Mouse (Mus musculus) limb, embryonic 14.5 days (tissue): ENCODE results near the gene E4f1. TPM values are rescaled to one million over a fixed set of nuclear protein-coding genes. Genes with fewer than 3 reads are reported as not detected.

Source experiments
- ATAC-seq: fragments of 200-750 bp; cut with Nextera tagmentation; 2 replicates; pipeline ENCODE4 v1.8.0; 2017; ENCODE audit warnings: low read depth, moderate number of reproducible peaks, moderate TSS enrichment; ENCODE audit not compliant: low FRiP score
- DNase-seq: peaks from one replicate; pipeline ENCODE4 v3.0.0-alpha.2; 2015; ENCODE audit warnings: low spot score
- H3K27ac ChIP-seq: fragments of 300-500 bp; sonication (generic); replicated peaks from 2 replicates; pipeline ENCODE4 v1.5.1; 2014; ENCODE audit warnings: low read depth, mild to moderate bottlenecking, low read length, moderate library complexity, mixed read lengths
- H3K27me3 ChIP-seq: fragments of 300-500 bp; sonication (generic); 2 replicates; pipeline ENCODE4 v1.6.1; 2014; ENCODE audit warnings: low read length, mixed read lengths; ENCODE audit not compliant: control insufficient read depth, insufficient read depth
- H3K36me3 ChIP-seq: fragments of 300-500 bp; sonication (generic); 2 replicates; pipeline ENCODE4 v1.6.1; 2014; ENCODE audit warnings: mild to moderate bottlenecking, low read length, moderate library complexity, mixed read lengths; ENCODE audit not compliant: control insufficient read depth, insufficient read depth
- H3K4me1 ChIP-seq: fragments of 300-500 bp; sonication (generic); 2 replicates; pipeline ENCODE4 v1.6.1; 2014; ENCODE audit warnings: antibody characterized with exemption, low read length, mixed read lengths; ENCODE audit not compliant: control insufficient read depth, insufficient read depth
- H3K4me2 ChIP-seq: fragments of 300-500 bp; sonication (generic); replicated peaks from 2 replicates; pipeline ENCODE4 v1.6.1; 2014; ENCODE audit warnings: low read depth, mild to moderate bottlenecking, low read length, moderate library complexity; ENCODE audit not compliant: severe bottlenecking
- H3K4me3 ChIP-seq: fragments of 300-500 bp; sonication (generic); replicated peaks from 2 replicates; pipeline ENCODE4 v1.5.1; 2014; ENCODE audit warnings: low read length
- H3K9ac ChIP-seq: fragments of 300-500 bp; sonication (generic); 2 replicates; pipeline ENCODE4 v1.6.1; 2014; ENCODE audit warnings: mild to moderate bottlenecking, low read depth, low read length, moderate library complexity; ENCODE audit not compliant: severe bottlenecking
- H3K9me3 ChIP-seq: fragments of 300-500 bp; sonication (generic); 2 replicates; pipeline ENCODE4 v1.6.1; 2016; ENCODE audit warnings: low read length; ENCODE audit not compliant: control insufficient read depth
- POLR2A ChIP-seq: fragments of 200-500 bp; IDR thresholded peaks from 2 replicates; pipeline ENCODE4 v1.8.0; 2012; ENCODE audit warnings: inconsistent platforms, mild to moderate bottlenecking, moderate library complexity, borderline replicate concordance; ENCODE audit not compliant: insufficient read depth, insufficient read length; ENCODE audit errors: extremely low read depth
- WGBS: fragments of 180-500 bp; shearing (Covaris S2); extraction: QIAGEN DNeasy Blood & Tissue Kit; methylation state at CpG from one replicate; pipeline ENCODE4 v1.1.7; 2014; 5-methylcytosine and 5-hydroxymethylcytosine counted together
- polyA plus RNA-seq, 2 experiments: library from polyadenylated mRNA; depleted of rRNA in 1 of 2; stranded (reverse) in 1 of 2; unstranded in 1 of 2; fragments of >200 nt; fragmentation: Nextera tagmentation in 1 of 2; extraction: Ambion mirVana in 1 of 2; gene quantifications; 2 replicates each; pipeline versions ENCODE4 v1.2.1 to v1.2.3; 2012 to 2014

E4f1 gene
- polyA plus RNA-seq, 2 experiments: 16.6 to 80.6 TPM

DNA sequence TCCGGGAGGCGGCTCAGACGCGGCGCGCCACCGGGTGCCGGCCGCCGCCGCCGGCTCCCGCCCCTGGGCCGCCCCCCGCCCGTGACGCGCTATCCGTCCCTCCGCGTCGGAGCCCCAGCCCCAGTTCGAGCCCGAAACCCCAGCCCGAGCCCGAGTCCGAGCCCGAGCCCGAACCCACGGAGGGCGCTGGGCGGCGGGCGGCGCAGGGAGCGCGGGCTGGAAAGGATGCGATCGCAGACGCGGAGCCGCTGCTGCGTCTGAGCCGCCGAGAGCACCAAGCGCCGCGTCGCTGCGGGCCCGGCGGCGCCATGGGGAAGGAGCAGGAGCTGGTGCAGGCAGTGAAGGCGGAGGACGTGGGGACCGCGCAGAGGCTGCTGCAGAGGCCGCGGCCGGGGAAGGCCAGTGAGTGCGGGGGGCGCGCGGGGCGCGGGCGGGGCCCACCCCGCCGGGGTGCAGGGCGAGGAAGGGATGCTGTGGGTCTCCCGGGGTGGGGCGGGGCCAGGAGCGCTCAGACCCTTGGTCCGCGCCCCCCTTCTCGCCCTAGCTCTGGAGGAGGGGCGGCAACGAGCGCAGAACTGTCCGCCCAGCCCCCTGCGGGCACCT, 18.6 kb upstream of the E4f1 start:
- Histone ChIP-seq H3K4me1 (no peaks in the 10 kb centered on the region), H3K27me3 (no peaks in the 10 kb centered on the region), H3K9ac (peak overlapping the region; percentile 73), H3K36me3 (no peaks in the 10 kb centered on the region), H3K27ac (no peak overlapping the region), H3K4me2 (peak overlapping the region; percentile 97), H3K4me3 (peak overlapping the region; percentile 71), H3K9me3 (no peaks in the 10 kb centered on the region)
- no peak for TF ChIP-seq POLR2A
- 5% methylated on average over 36 of the region's 81 CpGs for WGBS
- DNase-seq (no peak), ATAC-seq (peak; percentile 70)

DNA sequence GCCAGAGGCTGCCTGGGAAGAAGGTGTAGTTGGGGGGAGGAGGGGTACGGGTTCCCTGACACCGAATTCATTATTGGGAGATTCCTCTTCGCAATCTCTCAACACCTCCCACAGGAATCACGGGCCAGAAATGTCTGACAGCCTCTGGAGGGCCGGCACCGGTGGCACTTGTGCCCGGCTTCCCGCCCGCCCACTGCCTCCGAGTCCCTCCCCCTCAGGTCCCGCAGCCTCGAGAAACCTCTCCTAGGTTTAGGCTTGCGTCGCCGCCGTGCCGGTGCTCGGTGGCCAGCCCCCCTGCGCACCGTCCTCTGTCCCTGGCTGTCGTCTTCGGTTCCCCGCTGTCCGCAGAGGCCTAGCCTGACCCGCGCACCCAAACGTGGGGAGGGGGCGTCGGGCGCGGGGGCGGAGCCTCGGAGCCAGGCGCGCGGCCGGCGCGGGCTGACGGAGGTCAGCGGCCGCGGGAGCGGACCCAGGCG, 18.1 kb upstream of the E4f1 start, which contains the start of gene Caskin1:
Gene Caskin1, plus strand, starts transcription at position 416 of the 476 bp plus-strand sequence.
- no peaks in the 10 kb centered on the region for H3K36me3 ChIP-seq
- H3K9ac ChIP-seq: peak within 1 kb of the TSS; percentile 73
- H3K27ac ChIP-seq: no peak within 1 kb of the TSS
- H3K27me3 ChIP-seq: no peaks in the 10 kb centered on the region
- WGBS: 1% methylated on average over 25 of the region's 45 CpGs
- peak within 1 kb of the TSS; percentile 71 for H3K4me3 ChIP-seq
- no peaks in the 10 kb centered on the region for H3K4me1 ChIP-seq
- TF ChIP-seq POLR2A: no peak
- H3K9me3 ChIP-seq: no peaks in the 10 kb centered on the region
- H3K4me2 ChIP-seq: peak within 1 kb of the TSS; percentile 97
- peak; percentile 3 for ATAC-seq
- DNase-seq: no peak

DNA sequence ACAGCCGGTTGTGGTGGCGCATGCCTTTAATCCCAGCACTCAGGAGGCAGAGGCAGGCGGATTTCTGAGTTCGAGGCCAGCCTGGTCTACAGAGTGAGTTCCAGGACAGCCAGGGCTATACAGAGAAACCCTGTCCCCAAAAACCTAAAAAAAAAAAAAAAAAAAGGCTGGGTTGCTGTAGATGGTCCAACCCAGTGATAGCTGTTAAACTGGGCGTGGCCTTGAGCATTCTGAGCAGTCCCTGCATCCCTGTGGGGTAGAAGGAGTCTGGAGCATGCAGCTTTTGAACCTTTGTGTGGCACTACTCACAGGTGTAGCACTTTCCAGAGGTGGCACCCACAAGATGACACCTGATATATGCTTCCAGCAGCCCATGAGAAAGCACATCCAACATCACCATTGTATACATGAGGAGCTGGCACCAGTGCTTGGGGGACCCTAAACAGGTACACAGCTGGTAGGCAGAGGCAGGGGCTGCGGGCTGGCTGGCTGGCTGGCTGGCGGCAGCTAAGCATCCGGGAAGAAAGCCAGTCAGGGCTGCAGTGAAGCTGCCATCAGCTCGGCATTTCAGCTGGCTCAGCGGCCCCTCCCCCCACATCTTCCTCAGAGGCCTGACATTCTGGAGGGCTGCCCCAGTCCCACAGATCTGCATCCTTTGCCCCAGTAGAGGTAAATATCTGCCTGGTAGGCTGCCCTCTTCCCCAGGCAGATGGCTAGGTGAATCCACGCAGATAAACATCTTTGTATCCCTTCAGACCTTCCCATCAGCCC, 15.2 kb upstream of the E4f1 start:
- DNase-seq (no peak), ATAC-seq (no peak)
- 41% methylated on average over 11 of the region's 11 CpGs for WGBS
- Histone ChIP-seq H3K4me3 (no peak overlapping the region), H3K9ac (0 out of 2 replicates have a peak overlapping the region, but pooled peaks have one; percentile 16), H3K27me3 (no peaks in the 10 kb centered on the region), H3K27ac (no peak overlapping the region), H3K36me3 (no peaks in the 10 kb centered on the region), H3K9me3 (no peaks in the 10 kb centered on the region), H3K4me1 (no peaks in the 10 kb centered on the region), H3K4me2 (no peak overlapping the region)
- TF ChIP-seq POLR2A: no peak

DNA sequence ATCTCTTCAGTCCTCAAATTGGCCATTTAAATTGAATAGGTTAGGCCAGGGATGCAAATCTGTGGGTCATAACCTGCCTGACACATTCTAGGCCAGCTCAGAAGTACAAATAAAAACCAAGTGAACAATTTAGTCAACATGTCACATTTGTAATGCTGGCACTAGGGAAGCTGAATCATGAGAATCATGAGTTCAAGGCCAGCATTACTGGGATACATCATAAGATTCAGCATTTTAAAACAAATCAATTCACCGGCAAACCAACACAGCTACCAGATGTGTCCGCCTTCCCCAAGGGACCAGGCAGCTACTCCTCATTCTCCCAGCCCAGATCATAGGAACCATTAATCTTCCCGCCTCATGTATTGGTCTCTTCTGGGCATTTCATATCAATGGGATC, 13.4 kb upstream of the E4f1 start:
- Histone ChIP-seq H3K27me3 (no peaks in the 10 kb centered on the region), H3K4me3 (no peak overlapping the region), H3K4me1 (no peaks in the 10 kb centered on the region), H3K27ac (no peak overlapping the region), H3K36me3 (no peaks in the 10 kb centered on the region), H3K9ac (no peak overlapping the region), H3K4me2 (no peak overlapping the region), H3K9me3 (no peaks in the 10 kb centered on the region)
- ATAC-seq (no peak), DNase-seq (no peak)
- WGBS: 87% methylated on average over 3 of the region's 3 CpGs
- TF ChIP-seq POLR2A: no peak

DNA sequence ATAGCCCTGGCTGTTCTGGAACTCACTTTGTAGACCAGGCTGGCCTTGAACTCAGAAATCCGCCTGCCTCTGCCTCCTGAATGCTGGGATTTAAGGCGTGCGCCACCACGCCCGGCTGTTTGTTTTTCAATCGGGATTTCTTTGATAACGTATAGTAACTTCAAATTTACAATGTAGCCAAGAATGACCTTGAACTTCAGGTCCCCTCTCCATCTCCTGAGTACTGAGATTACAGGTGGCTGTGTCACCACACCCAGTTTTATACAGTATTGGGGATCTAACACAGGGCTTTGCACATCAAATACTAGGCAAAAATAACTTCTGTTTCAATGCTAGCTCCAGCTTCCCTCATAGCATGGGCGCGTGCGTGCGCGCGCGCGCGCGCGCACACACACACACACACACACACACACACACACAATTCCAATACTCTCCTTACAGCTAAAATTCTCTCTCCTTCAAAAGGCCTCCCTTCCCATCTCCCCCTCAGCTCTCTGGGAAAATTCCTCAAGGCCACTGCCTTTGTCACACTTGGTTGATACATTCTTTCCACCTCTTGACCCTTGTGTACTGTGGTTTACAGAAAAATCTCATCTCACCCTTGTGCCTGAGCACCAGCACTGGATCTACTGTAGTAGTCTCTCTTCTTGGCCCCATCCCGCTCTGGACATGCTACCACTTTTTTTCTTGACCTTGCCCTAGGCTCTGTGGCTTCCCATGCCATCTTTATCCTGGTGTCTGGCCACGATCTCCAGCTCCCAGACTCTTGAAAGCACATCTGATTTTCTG, 11.1 kb upstream of the E4f1 start:
- no peak overlapping the region for H3K9ac ChIP-seq
- H3K4me3 ChIP-seq: no peak overlapping the region
- H3K36me3 ChIP-seq: peaks cover 10% of the 10 kb centered on the region
- no peak for ATAC-seq
- no peak overlapping the region for H3K27ac ChIP-seq
- no peak overlapping the region for H3K4me2 ChIP-seq
- no peaks in the 10 kb centered on the region for H3K9me3 ChIP-seq
- H3K4me1 ChIP-seq: peaks cover 7% of the 10 kb centered on the region
- DNase-seq: no peak
- 93% methylated on average over 20 of the region's 20 CpGs for WGBS
- H3K27me3 ChIP-seq: no peaks in the 10 kb centered on the region
- TF ChIP-seq POLR2A: no peak
